Mouse (Mus musculus) heart, embryonic 16.5 days (tissue): ENCODE results near the gene Slit3. TPM values are rescaled to one million over a fixed set of nuclear protein-coding genes. Genes with fewer than 3 reads are reported as not detected.

ENCODE experiments used
- ATAC-seq: fragments of 200-750 bp; cut with Nextera tagmentation; replicated peaks from 2 replicates; pipeline ENCODE4 v1.8.0; 2017; ENCODE audit warnings: moderate number of reproducible peaks; ENCODE audit not compliant: insufficient read depth, low FRiP score; ENCODE audit errors: extremely low read depth
- H3K27ac ChIP-seq: fragments of 300-500 bp; sonication (generic); 2 replicates; pipeline ENCODE4 v1.5.1; 2014; ENCODE audit warnings: mild to moderate bottlenecking, low read length, control low read depth, moderate library complexity
- H3K27me3 ChIP-seq: fragments of 300-500 bp; sonication (generic); 2 replicates; pipeline ENCODE4 v1.6.1; 2014; ENCODE audit warnings: low read length, mixed read lengths; ENCODE audit not compliant: control insufficient read depth, insufficient read depth
- H3K36me3 ChIP-seq: fragments of 300-500 bp; sonication (generic); 2 replicates; pipeline ENCODE4 v1.6.1; 2014; ENCODE audit not compliant: control insufficient read depth, insufficient read depth
- H3K4me1 ChIP-seq: fragments of 300-500 bp; sonication (generic); 2 replicates; pipeline ENCODE4 v1.6.1; 2014; ENCODE audit warnings: low read length, mixed read lengths; ENCODE audit not compliant: control insufficient read depth, insufficient read depth
- H3K4me2 ChIP-seq: fragments of 300-500 bp; sonication (generic); 2 replicates; pipeline ENCODE4 v1.6.1; 2014; ENCODE audit warnings: low read depth, mild to moderate bottlenecking, control low read depth, low read length
- H3K4me3 ChIP-seq: fragments of 300-500 bp; sonication (generic); 2 replicates; pipeline ENCODE4 v1.5.1; 2014; ENCODE audit warnings: mild to moderate bottlenecking, control low read depth, low read length
- H3K9ac ChIP-seq: fragments of 300-500 bp; sonication (generic); 2 replicates; pipeline ENCODE4 v1.6.1; 2014; ENCODE audit warnings: low read length, control low read depth
- H3K9me3 ChIP-seq: fragments of 300-500 bp; sonication (generic); replicated peaks from 2 replicates; pipeline ENCODE4 v1.6.1; 2016; ENCODE audit warnings: low read length; ENCODE audit not compliant: control insufficient read depth
- WGBS: fragments of 180-500 bp; shearing (Covaris S2); extraction: QIAGEN DNeasy Blood & Tissue Kit; methylation state at CpG from one replicate; pipeline ENCODE4 v1.1.7; 2014; 5-methylcytosine and 5-hydroxymethylcytosine counted together
- polyA plus RNA-seq: library from polyadenylated mRNA; unstranded; fragments of >200 nt; fragmentation: Nextera tagmentation; extraction: Ambion mirVana; gene quantifications from 2 replicates; pipeline ENCODE4 v1.2.1, GENCODE M21; 2015

The Slit3 gene
- polyA plus RNA-seq, 1 experiment from 2014 or later = 7.8 TPM

DNA sequence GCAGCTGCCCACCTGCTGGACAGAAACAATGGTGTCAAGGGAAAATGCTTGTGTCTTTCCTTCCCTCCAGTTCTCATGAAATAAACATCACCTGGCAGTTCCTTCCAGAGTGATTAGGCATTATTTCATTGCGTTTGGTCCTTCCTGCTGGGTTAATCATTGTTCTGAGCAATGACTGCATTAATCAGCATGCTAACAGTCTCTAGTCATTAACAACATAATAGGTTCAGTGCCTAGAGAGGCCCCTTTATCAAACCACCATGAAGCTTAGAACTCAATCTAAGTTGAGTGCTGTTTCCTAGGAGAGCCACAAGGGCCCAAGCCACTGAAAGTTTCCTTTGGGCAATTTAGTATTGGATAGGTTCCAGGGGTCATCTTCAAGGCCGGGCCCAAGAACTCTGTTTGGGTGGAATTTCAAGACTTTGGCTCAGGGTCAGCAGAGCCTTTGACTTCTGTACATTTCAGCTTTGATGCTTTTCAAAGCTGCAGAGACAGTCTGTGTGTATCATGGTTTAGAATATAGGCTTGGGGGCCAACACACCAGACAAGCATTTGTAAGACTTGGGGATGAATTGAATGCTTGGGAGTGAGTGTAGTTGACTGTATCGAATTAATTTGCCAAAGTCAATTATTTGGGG is 174.3 kb downstream of the Slit3 start:
- H3K9me3 ChIP-seq = no peaks in the 10 kb centered on the region
- H3K36me3 ChIP-seq = no peaks in the 10 kb centered on the region
- no peak overlapping the region for H3K4me3 ChIP-seq
- no peak for ATAC-seq
- H3K4me2 ChIP-seq = no peak overlapping the region
- WGBS = 61% methylated on average over 3 of the region's 3 CpGs
- H3K9ac ChIP-seq = no peak overlapping the region
- H3K4me1 ChIP-seq = peaks cover 22% of the 10 kb centered on the region
- H3K27ac ChIP-seq = no peak overlapping the region
- H3K27me3 ChIP-seq = no peaks in the 10 kb centered on the region

DNA sequence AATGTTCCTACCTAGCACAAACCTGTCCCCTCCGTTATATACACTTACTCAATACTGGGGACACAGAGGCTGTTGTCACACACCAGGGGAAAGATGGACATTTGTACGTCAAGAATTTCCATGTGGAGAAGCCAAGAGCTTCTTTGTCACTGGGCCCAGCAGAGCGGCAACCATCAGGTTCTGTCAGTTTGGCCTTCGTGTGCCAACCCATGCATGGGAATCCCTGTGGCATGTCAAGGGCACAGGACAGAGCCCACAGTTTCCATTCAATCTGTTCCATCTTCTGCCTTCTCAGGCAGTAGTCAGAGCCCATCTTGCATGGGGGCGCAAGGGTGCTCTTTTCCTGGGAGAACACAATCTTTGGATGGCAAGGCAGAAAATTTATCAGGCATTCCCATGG is 175.8 kb downstream of the Slit3 start:
- WGBS = 91% methylated on average over 5 of the region's 5 CpGs
- Histone ChIP-seq H3K4me3 (no peak overlapping the region), H3K27ac (no peak overlapping the region), H3K4me1 (peaks cover 22% of the 10 kb centered on the region), H3K36me3 (no peaks in the 10 kb centered on the region), H3K9ac (no peak overlapping the region), H3K9me3 (no peaks in the 10 kb centered on the region), H3K27me3 (no peaks in the 10 kb centered on the region), H3K4me2 (no peak overlapping the region)
- no peak for ATAC-seq

GRCm38 (mm10) chr11:35297319-35297718 is 176.3 kb downstream of the Slit3 start:
- Histone ChIP-seq H3K9ac (no peak overlapping the region), H3K27ac (no peak overlapping the region), H3K4me2 (no peak overlapping the region), H3K9me3 (no peaks in the 10 kb centered on the region), H3K4me3 (no peak overlapping the region), H3K36me3 (no peaks in the 10 kb centered on the region), H3K4me1 (peaks cover 20% of the 10 kb centered on the region), H3K27me3 (no peaks in the 10 kb centered on the region)
- 49% methylated on average over 5 of the region's 5 CpGs for WGBS
- ATAC-seq = no peak

DNA sequence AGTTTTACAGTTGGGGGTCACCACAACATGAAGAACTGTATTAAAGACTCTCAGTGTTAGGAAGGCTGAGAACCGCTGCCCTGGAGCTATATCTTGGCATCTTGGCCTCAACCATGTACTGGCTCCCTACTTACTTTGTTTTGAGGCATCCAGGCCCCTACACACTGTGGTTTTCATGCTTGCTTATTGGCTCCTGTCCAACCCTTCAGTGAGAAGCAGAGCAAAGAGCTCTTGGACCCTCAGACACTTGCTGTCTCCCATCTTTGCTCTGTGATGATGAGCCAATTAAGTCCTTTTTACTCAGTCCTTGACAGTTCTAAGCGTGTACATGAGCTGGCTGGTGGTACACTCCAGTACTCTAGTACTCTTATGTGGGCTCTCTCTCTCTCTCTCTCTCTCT is 177.5 kb downstream of the Slit3 start:
- Histone ChIP-seq H3K4me3 (no peak overlapping the region), H3K4me1 (peaks cover 10% of the 10 kb centered on the region), H3K9me3 (no peaks in the 10 kb centered on the region), H3K27ac (no peak overlapping the region), H3K27me3 (no peaks in the 10 kb centered on the region), H3K4me2 (no peak overlapping the region), H3K9ac (no peak overlapping the region), H3K36me3 (no peaks in the 10 kb centered on the region)
- ATAC-seq = no peak
- WGBS = 87% methylated on average over 2 of the region's 2 CpGs

- H3K36me3 ChIP-seq = no peaks in the 10 kb centered on the region
- WGBS = 78% methylated on average over 7 of the region's 7 CpGs
- no peak overlapping the region for H3K4me3 ChIP-seq
- H3K9ac ChIP-seq = no peak overlapping the region
- H3K27ac ChIP-seq = no peak overlapping the region
- no peak for ATAC-seq
- H3K9me3 ChIP-seq = no peaks in the 10 kb centered on the region
- no peaks in the 10 kb centered on the region for H3K27me3 ChIP-seq
- H3K4me2 ChIP-seq = no peak overlapping the region
- H3K4me1 ChIP-seq = no peaks in the 10 kb centered on the region
Observed at GRCm38 (mm10) chr11:35299857-35300375, 178.9 kb downstream of the Slit3 start.

DNA sequence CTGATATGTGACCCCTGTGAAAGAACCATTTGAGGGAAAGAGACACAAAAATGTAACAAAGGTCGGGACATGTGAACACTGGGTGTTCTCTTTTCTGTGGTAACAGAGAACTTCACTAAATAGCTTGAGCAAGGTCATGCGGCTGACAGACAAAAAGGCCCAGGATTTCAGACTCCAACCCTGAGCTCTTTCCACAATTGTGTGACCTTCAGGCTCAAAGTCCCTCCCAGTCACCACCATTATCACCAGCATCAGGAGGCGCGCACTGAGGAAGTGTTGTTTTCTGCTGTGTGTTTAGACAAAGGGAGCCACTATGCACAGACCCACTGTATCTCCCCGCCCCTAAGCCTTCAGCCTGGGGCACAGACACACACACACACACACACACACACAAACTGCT is 181.2 kb downstream of the Slit3 start:
- H3K27ac ChIP-seq = no peak overlapping the region
- 83% methylated on average over 5 of the region's 5 CpGs for WGBS

GRCm38 (mm10) chr11:35304216-35304975 is 183.4 kb downstream of the Slit3 start:
- Histone ChIP-seq H3K4me3 (no peak overlapping the region), H3K27ac (no peak overlapping the region), H3K27me3 (no peaks in the 10 kb centered on the region), H3K36me3 (no peaks in the 10 kb centered on the region), H3K4me2 (no peak overlapping the region), H3K9me3 (no peaks in the 10 kb centered on the region), H3K9ac (no peak overlapping the region), H3K4me1 (no peaks in the 10 kb centered on the region)
- 74% methylated on average over 8 of the region's 8 CpGs for WGBS
- ATAC-seq = no peak

More for the DNA sequence above, 181.2 kb downstream of the Slit3 start:
- no peaks in the 10 kb centered on the region for H3K36me3 ChIP-seq
- H3K4me3 ChIP-seq = no peak overlapping the region
- no peaks in the 10 kb centered on the region for H3K9me3 ChIP-seq
- H3K9ac ChIP-seq = no peak overlapping the region
- H3K4me1 ChIP-seq = no peaks in the 10 kb centered on the region
- no peaks in the 10 kb centered on the region for H3K27me3 ChIP-seq
- no peak overlapping the region for H3K4me2 ChIP-seq
- ATAC-seq = no peak

DNA sequence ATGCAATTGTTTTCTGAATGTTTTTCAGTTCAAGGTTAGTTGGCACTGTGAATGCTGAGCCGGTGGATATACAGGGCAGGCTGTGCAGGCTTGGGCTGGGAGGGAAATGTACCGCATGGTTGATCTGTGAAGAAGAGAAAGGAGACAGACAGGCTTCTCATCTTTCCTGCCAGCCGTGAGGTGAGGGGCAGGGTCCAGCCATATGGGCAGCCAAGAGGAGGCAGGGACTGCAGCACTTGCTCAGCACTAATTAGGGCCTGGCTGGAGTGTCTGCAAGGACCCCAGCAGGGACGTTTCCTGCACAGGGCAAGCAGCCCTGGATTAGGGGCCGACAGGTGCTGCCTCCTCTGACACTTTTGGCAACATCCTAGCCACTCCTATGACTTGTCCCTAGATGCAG is 184.1 kb downstream of the Slit3 start:
- WGBS = 69% methylated on average over 5 of the region's 5 CpGs
- ATAC-seq = no peak
- Histone ChIP-seq H3K4me1 (no peaks in the 10 kb centered on the region), H3K27me3 (no peaks in the 10 kb centered on the region), H3K27ac (no peak overlapping the region), H3K4me3 (no peak overlapping the region), H3K4me2 (no peak overlapping the region), H3K36me3 (no peaks in the 10 kb centered on the region), H3K9me3 (no peaks in the 10 kb centered on the region), H3K9ac (no peak overlapping the region)

- H3K27ac ChIP-seq = no peak overlapping the region
Observed at GRCm38 (mm10) chr11:35305910-35306309, 184.9 kb downstream of the Slit3 start.

More at GRCm38 (mm10) chr11:35305910-35306309, 184.9 kb downstream of the Slit3 start:
- H3K4me2 ChIP-seq = no peak overlapping the region
- WGBS = 89% methylated on average over 3 of the region's 3 CpGs
- no peaks in the 10 kb centered on the region for H3K9me3 ChIP-seq
- H3K27me3 ChIP-seq = no peaks in the 10 kb centered on the region
- no peaks in the 10 kb centered on the region for H3K4me1 ChIP-seq
- no peaks in the 10 kb centered on the region for H3K36me3 ChIP-seq
- no peak overlapping the region for H3K9ac ChIP-seq
- no peak overlapping the region for H3K4me3 ChIP-seq
- ATAC-seq = no peak
